Comparison of ENCODE assay signal across 8 mouse cellular contexts in the genomic region with DNA sequence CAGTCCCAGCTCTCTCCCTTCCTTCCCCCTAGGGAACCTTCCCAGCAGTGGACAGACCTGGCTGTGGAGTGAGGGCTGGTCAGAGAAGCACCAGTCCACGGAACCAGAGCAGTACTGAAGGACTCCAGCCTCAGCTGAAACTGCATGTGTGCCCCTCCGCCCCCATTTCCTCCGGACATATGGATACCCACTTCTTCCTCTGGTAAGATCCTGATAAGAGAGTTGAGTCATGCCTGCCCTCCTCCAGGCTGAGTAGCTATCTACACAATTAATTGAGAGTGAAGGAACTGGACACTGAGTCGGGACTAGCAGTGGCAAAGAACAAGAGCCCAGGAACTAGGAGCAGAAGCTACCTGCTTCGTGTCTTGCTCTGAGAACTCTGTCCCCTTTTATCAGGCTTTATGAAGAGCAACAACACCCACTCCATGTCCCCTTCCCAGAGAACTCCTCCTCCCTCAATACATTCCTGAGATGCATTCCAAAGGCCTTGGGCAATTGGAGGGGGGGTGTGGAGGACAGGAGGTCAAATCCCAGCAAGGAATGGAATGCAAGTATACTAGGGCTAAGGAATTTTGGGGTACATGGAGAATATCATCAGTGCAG. TPM values are rescaled to one million over a fixed set of nuclear protein-coding genes. Genes with fewer than 3 reads are reported as not detected.
DNase-seq lines count a peak whose midpoint lies in the region; ATAC-seq lines count a peak whose summit lies in the region.

No protein-coding gene starts in this region.

- ATAC-seq in embryonic facial prominence, embryonic 13.5 days (ENCODE audit: insufficient number of reproducible peaks, insufficient read depth, low FRiP score, low TSS enrichment, low read depth): no peak
- ATAC-seq in kidney, embryonic 15.5 days (replicated peaks; ENCODE audit: low FRiP score): no peak
- no peak for ATAC-seq in activated CD4-positive, CD25-positive, alpha-beta regulatory T cell, adult 4 months

- whole genome bisulfite sequencing in embryonic facial prominence, embryonic 13.5 days: 24% methylated on average over 5 of the region's 5 CpGs
- 33% methylated on average over 5 of the region's 5 CpGs for WGBS in kidney, embryonic 15.5 days

- no peaks in the 10 kb centered on the region for H3K9me3 ChIP-seq in embryonic facial prominence, embryonic 13.5 days
- H3K9me3 ChIP-seq in kidney, embryonic 15.5 days (replicated peaks): no peaks in the 10 kb centered on the region

- peak overlapping the region; percentile 28 for H3K4me3 ChIP-seq in embryonic facial prominence, embryonic 13.5 days
- peak overlapping the region; percentile 90 for H3K4me3 ChIP-seq in kidney, embryonic 15.5 days (replicated peaks)

- peak overlapping the region; percentile 88 for H3K4me2 ChIP-seq in embryonic facial prominence, embryonic 13.5 days
- H3K4me2 ChIP-seq in kidney, embryonic 15.5 days: peak overlapping the region; percentile 85

- peaks cover 43% of the 10 kb centered on the region for H3K36me3 ChIP-seq in embryonic facial prominence, embryonic 13.5 days
- H3K36me3 ChIP-seq in kidney, embryonic 15.5 days: peaks cover 44% of the 10 kb centered on the region

- no peaks in the 10 kb centered on the region for H3K27me3 ChIP-seq in embryonic facial prominence, embryonic 13.5 days
- H3K27me3 ChIP-seq in kidney, embryonic 15.5 days: no peaks in the 10 kb centered on the region

- peak overlapping the region; percentile 82 for H3K27ac ChIP-seq in embryonic facial prominence, embryonic 13.5 days
- peak overlapping the region; percentile 100 for H3K27ac ChIP-seq in kidney, embryonic 15.5 days

- DNase-seq in ovary, adult 18-20 months (ENCODE audit: low spot score): peak; percentile 37
- DNase-seq in ovary, postnatal 14 days (ENCODE audit: low spot score): no peak
- peak; percentile 75 for DNase-seq in lung, postnatal 36 days
- DNase-seq in layer of hippocampus, postnatal 36 days: no peak
- DNase-seq in right cerebral cortex, adult 18-20 months: no peak

- H3K9ac ChIP-seq in embryonic facial prominence, embryonic 13.5 days: peak overlapping the region; percentile 72
- peak overlapping the region; percentile 96 for H3K9ac ChIP-seq in kidney, embryonic 15.5 days

- H3K4me1 ChIP-seq in embryonic facial prominence, embryonic 13.5 days: peaks cover 44% of the 10 kb centered on the region
- peaks cover 47% of the 10 kb centered on the region for H3K4me1 ChIP-seq in kidney, embryonic 15.5 days

RNA-seq across cellular contexts. Expression of gene Creb3, which starts 4.0 kb away (rescaled TPM):
- 48.9 and 54.9 TPM in 2 replicates for polyA plus RNA-seq in embryonic facial prominence, embryonic 13.5 days (2015; fragmentation: Nextera tagmentation; extraction: Ambion mirVana)
- polyA plus RNA-seq in kidney, embryonic 15.5 days (2015; fragmentation: Nextera tagmentation; extraction: Ambion mirVana): 61.6 and 66.4 TPM in 2 replicates
- 100 to 1,000 TPM; 101 to 104 TPM for polyA plus RNA-seq in activated CD4-positive, CD25-positive, alpha-beta regulatory T cell, adult 4 months (2017; shearing (Covaris generic))
- total RNA-seq in layer of hippocampus, postnatal 36 days (2021): 10 to 100 TPM; 72.6 to 73.2 TPM

RNA-seq across cellular contexts. Expression of gene Tln1, which starts 4.4 kb away (rescaled TPM):
- polyA plus RNA-seq in embryonic facial prominence, embryonic 13.5 days (2015; fragmentation: Nextera tagmentation; extraction: Ambion mirVana): 69.5 and 75.0 TPM in 2 replicates
- 71.8 and 81.0 TPM in 2 replicates for polyA plus RNA-seq in kidney, embryonic 15.5 days (2015; fragmentation: Nextera tagmentation; extraction: Ambion mirVana)
- polyA plus RNA-seq in activated CD4-positive, CD25-positive, alpha-beta regulatory T cell, adult 4 months (2017; shearing (Covaris generic)): 100 to 1,000 TPM in 1 of 2 experiments, 10 to 100 TPM in 1; 86.9 to 116 TPM
- total RNA-seq in layer of hippocampus, postnatal 36 days (2021): 10 to 100 TPM; 44.8 to 49.0 TPM

RNA-seq across cellular contexts. Expression of gene Rgp1, which starts 20.4 kb away (rescaled TPM):
- 37.1 and 39.7 TPM in 2 replicates for polyA plus RNA-seq in embryonic facial prominence, embryonic 13.5 days (2015; fragmentation: Nextera tagmentation; extraction: Ambion mirVana)
- 29.3 and 30.7 TPM in 2 replicates for polyA plus RNA-seq in kidney, embryonic 15.5 days (2015; fragmentation: Nextera tagmentation; extraction: Ambion mirVana)
- 10 to 100 TPM; 10.8 to 12.4 TPM for polyA plus RNA-seq in activated CD4-positive, CD25-positive, alpha-beta regulatory T cell, adult 4 months (2017; shearing (Covaris generic))
- 10 to 100 TPM; 43.2 to 51.2 TPM for total RNA-seq in layer of hippocampus, postnatal 36 days (2021)

RNA-seq across cellular contexts. Expression of gene Gba2, which starts 20.5 kb away (rescaled TPM):
- polyA plus RNA-seq in embryonic facial prominence, embryonic 13.5 days (2015; fragmentation: Nextera tagmentation; extraction: Ambion mirVana): 22.5 and 24.2 TPM in 2 replicates
- 20.4 and 22.7 TPM in 2 replicates for polyA plus RNA-seq in kidney, embryonic 15.5 days (2015; fragmentation: Nextera tagmentation; extraction: Ambion mirVana)
- polyA plus RNA-seq in activated CD4-positive, CD25-positive, alpha-beta regulatory T cell, adult 4 months (2017; shearing (Covaris generic)): 10 to 100 TPM; 12.7 to 14.4 TPM
- total RNA-seq in layer of hippocampus, postnatal 36 days (2021): 10 to 100 TPM; 58.8 to 59.6 TPM

RNA-seq across cellular contexts. Expression of gene Msmp, which starts 26.2 kb away (rescaled TPM):
- 0.97 and 1.4 TPM in 2 replicates for polyA plus RNA-seq in embryonic facial prominence, embryonic 13.5 days (2015; fragmentation: Nextera tagmentation; extraction: Ambion mirVana)
- 1.3 and 2.6 TPM in 2 replicates for polyA plus RNA-seq in kidney, embryonic 15.5 days (2015; fragmentation: Nextera tagmentation; extraction: Ambion mirVana)
- polyA plus RNA-seq in activated CD4-positive, CD25-positive, alpha-beta regulatory T cell, adult 4 months (2017; shearing (Covaris generic)): not detected
- not detected for total RNA-seq in layer of hippocampus, postnatal 36 days (2021)

Comparison
In these comparisons a context has a peak if more than half of its experiments do, and no peak if none do; other contexts are left out.
1. DNase-seq: peak in ovary, adult 18-20 months (single experiment) and lung, postnatal 36 days (single experiment); none in ovary, postnatal 14 days (single experiment), layer of hippocampus, postnatal 36 days (0 of 2) and right cerebral cortex, adult 18-20 months (single experiment).